7 mouse cellular contexts compared by ENCODE assay signal in genomic region chr13:12105830-12106628, GRCm38 (mm10). TPM values are rescaled to one million over a fixed set of nuclear protein-coding genes. Genes with fewer than 3 reads are reported as not detected.
DNase-seq lines count a peak whose midpoint lies in the region; ATAC-seq and TF ChIP-seq lines count a peak whose summit lies in the region.

No protein-coding gene starts in this region.

- peak overlapping the region; percentile 80 to 96 for H3K4me3 ChIP-seq in heart, embryonic 14.5 days (ENCODE audit: control insufficient read depth in 1 of 2, insufficient read depth in 1 of 2, low read depth in 1 of 2, low read length in 2 of 2)
- peak overlapping the region; percentile 70 for H3K4me3 ChIP-seq in left cerebral cortex, adult 2 months
- peak overlapping the region; percentile 67 for H3K4me3 ChIP-seq in midbrain, embryonic 11.5 days (ENCODE audit: low read depth, low read length)
- H3K4me3 ChIP-seq in stomach, embryonic 14.5 days (ENCODE audit: low read depth, low read length): peak overlapping the region; percentile 60

- intact Hi-C loops in left cerebral cortex, adult 2 months (cut with DNase I): loop anchor here (2.0 to 5.0 kb wide), 4 partner anchors 61 to 344 kb away; partner anchors contain the start of gene Mtr

- peak; percentile 8; the same call in 1 of the 2 replicates for TF ChIP-seq CTCF in left cerebral cortex, adult 2 months (IDR thresholded peaks at IDR 0.05)

- H3K36me3 ChIP-seq in heart, embryonic 14.5 days (ENCODE audit: control insufficient read depth, insufficient read depth, low read length): 0 out of 2 replicates have a peak, but pooled peaks cover 6% of the 10 kb centered on the region
- H3K36me3 ChIP-seq in midbrain, embryonic 11.5 days (ENCODE audit: control insufficient read depth, insufficient read depth, low read length): no peaks in the 10 kb centered on the region
- no peaks in the 10 kb centered on the region for H3K36me3 ChIP-seq in stomach, embryonic 14.5 days (ENCODE audit: control insufficient read depth, insufficient read depth, low read length)

- peaks cover 11 to 17% of the 10 kb centered on the region in 2 experiments for H3K4me1 ChIP-seq in heart, embryonic 14.5 days (ENCODE audit: control insufficient read depth in 2 of 2, insufficient read depth in 2 of 2, low read length in 2 of 2)
- peaks cover 3% of the 10 kb centered on the region; the same call in 1 of the 2 replicates for H3K4me1 ChIP-seq in midbrain, embryonic 11.5 days (ENCODE audit: control insufficient read depth, insufficient read depth, low read length)
- 0 out of 2 replicates have a peak, but pooled peaks cover 4% of the 10 kb centered on the region for H3K4me1 ChIP-seq in stomach, embryonic 14.5 days (ENCODE audit: control insufficient read depth, insufficient read depth, low read length)

- H3K27ac ChIP-seq in heart, embryonic 14.5 days (replicated peaks in 1 of 2; ENCODE audit: control insufficient read depth in 1 of 2, insufficient read depth in 1 of 2, low read depth in 2 of 2, low read length in 2 of 2): peak overlapping the region; percentile 92 to 94
- H3K27ac ChIP-seq in left cerebral cortex, adult 2 months: peak overlapping the region; percentile 98
- no peak overlapping the region for H3K27ac ChIP-seq in midbrain, embryonic 11.5 days (ENCODE audit: low read depth, low read length)
- H3K27ac ChIP-seq in stomach, embryonic 14.5 days (ENCODE audit: low read length): no peak overlapping the region

- peak overlapping the region; percentile 98 for H3K9ac ChIP-seq in heart, embryonic 14.5 days (ENCODE audit: low read length)
- peak overlapping the region; percentile 65 for H3K9ac ChIP-seq in midbrain, embryonic 11.5 days (ENCODE audit: low read length)
- H3K9ac ChIP-seq in stomach, embryonic 14.5 days (replicated peaks; ENCODE audit: low read depth, low read length): peak overlapping the region; percentile 14

- no peaks in the 10 kb centered on the region for H3K27me3 ChIP-seq in heart, embryonic 14.5 days (ENCODE audit: control insufficient read depth, insufficient read depth, low read length)
- H3K27me3 ChIP-seq in midbrain, embryonic 11.5 days (ENCODE audit: control insufficient read depth, insufficient read depth, low read length): peaks cover 24% of the 10 kb centered on the region
- H3K27me3 ChIP-seq in stomach, embryonic 14.5 days (ENCODE audit: control insufficient read depth, insufficient read depth, low read length): no peaks in the 10 kb centered on the region

- peak overlapping the region; percentile 73 for H3K4me2 ChIP-seq in heart, embryonic 14.5 days (ENCODE audit: low read length)
- H3K4me2 ChIP-seq in midbrain, embryonic 11.5 days: peak overlapping the region; percentile 96
- H3K4me2 ChIP-seq in stomach, embryonic 14.5 days (replicated peaks; ENCODE audit: low read depth, low read length): peak overlapping the region; percentile 94

- under 1% methylated on average over 67 of the region's 67 CpGs for WGBS in heart, embryonic 14.5 days
- WGBS in midbrain, embryonic 11.5 days: under 1% methylated on average over 67 of the region's 67 CpGs
- WGBS in stomach, embryonic 14.5 days: under 1% methylated on average over 67 of the region's 67 CpGs

- no peaks in the 10 kb centered on the region for H3K9me3 ChIP-seq in heart, embryonic 14.5 days (ENCODE audit: control insufficient read depth, low read length)
- H3K9me3 ChIP-seq in midbrain, embryonic 11.5 days (ENCODE audit: control insufficient read depth, low read length): no peaks in the 10 kb centered on the region
- no peaks in the 10 kb centered on the region for H3K9me3 ChIP-seq in stomach, embryonic 14.5 days (ENCODE audit: control insufficient read depth, low read depth, low read length)

- no peak for ATAC-seq in heart, embryonic 14.5 days (ENCODE audit: insufficient number of reproducible peaks, insufficient read depth, low FRiP score, low read depth)
- peak; percentile 75 for ATAC-seq in midbrain, embryonic 11.5 days (ENCODE audit: low FRiP score)
- ATAC-seq in stomach, embryonic 14.5 days (ENCODE audit: insufficient number of reproducible peaks, insufficient read depth, low FRiP score, low read depth): peak; percentile 71

- DNase-seq in B cell, adult 2 months: peak; percentile 1 to 8
- peak; percentile 68 for DNase-seq in MN1 (ENCODE audit: low spot score)
- DNase-seq in cerebellum, postnatal 4 days (ENCODE audit: low spot score in 2 of 2): peak; percentile 36 to 48
- peak; percentile 60 to 63 for DNase-seq in left cerebral cortex, adult 2 months (ENCODE audit: extremely low spot score in 1 of 2, low spot score in 2 of 2)
- peak; percentile 94 for DNase-seq in midbrain, embryonic 11.5 days (ENCODE audit: low spot score, missing footprints)

RNA-seq across cellular contexts. Expression of gene Ryr2, which starts 0.7 kb away (rescaled TPM):
- 64.8 and 69.1 TPM in 2 replicates for polyA plus RNA-seq in heart, embryonic 14.5 days (2014; fragmentation: Nextera tagmentation; extraction: Ambion mirVana)
- total RNA-seq in left cerebral cortex, adult 2 months (2021): 100 to 1,000 TPM; 200 to 212 TPM
- 0.25 and 0.34 TPM in 2 replicates for polyA plus RNA-seq in midbrain, embryonic 11.5 days (2014; fragmentation: Nextera tagmentation; extraction: Ambion mirVana)
- polyA plus RNA-seq in stomach, embryonic 14.5 days (2014; fragmentation: Nextera tagmentation; extraction: Ambion mirVana): 2.2 and 2.6 TPM in 2 replicates

Comparison
In these comparisons a context has a peak if more than half of its experiments do, and no peak if none do; other contexts are left out.
1. DNase-seq: peak in every context shown above with its lines; median percentile 94 in midbrain, embryonic 11.5 days; 68 in MN1; 62 in left cerebral cortex, adult 2 months; 42 in cerebellum, postnatal 4 days; 4 in B cell, adult 2 months.
2. H3K27ac ChIP-seq: peak in heart, embryonic 14.5 days (2 of 2) and left cerebral cortex, adult 2 months (single experiment); none in midbrain, embryonic 11.5 days (single experiment) and stomach, embryonic 14.5 days (single experiment).
3. H3K9ac ChIP-seq: peak in every context shown above with its lines; median percentile 98 in heart, embryonic 14.5 days; 65 in midbrain, embryonic 11.5 days; 14 in stomach, embryonic 14.5 days.
4. RNA of gene Ryr2, which starts 0.7 kb away (polyA plus RNA-seq): 64.8 to 69.1 TPM in heart, embryonic 14.5 days; 2.2 to 2.6 TPM in stomach, embryonic 14.5 days and 0.25 to 0.34 TPM in midbrain, embryonic 11.5 days; every median in the first group is over 10 times any median in the second.
5. Peak in every context shown above with its lines, with median percentiles within 50 percentile points of each other: H3K4me2 ChIP-seq and H3K4me3 ChIP-seq.